In the genomic region with DNA sequence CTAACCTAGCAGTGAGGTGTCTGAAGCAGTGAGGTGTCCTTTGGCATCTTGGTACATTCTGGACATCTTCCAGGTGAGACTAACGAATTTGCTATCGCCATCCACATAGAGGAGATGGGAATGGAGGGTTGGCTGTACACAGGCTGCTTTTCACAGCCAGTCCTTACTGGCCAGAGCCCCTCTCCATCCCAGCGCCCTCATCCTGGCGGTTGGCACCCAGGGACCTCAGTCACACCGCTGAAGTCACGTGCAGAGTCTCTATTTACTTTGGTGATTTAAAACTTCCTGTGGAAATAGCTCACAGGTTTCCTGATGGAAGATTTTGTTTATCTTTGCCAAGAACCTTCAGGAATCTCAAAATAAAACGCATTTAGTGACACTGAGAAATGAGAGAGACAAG, we compare ENCODE assay signal across 20 mouse cellular contexts.
A peak's percentile ranks its signal among the peaks of the same experiment; 100 is the strongest.
DNase-seq lines count a peak whose midpoint lies in the region; ATAC-seq and TF ChIP-seq lines count a peak whose summit lies in the region.
"Had no signal": no experiment of that assay in that cellular context is flagged by ENCODE, and none has a peak within 500 bp of the region (broad histone marks: within the 10 kb centered on the region; RNA-seq: fewer than 3 reads in every experiment).

No protein-coding gene starts in this region.

- H3K36me3 ChIP-seq in kidney, embryonic 14.5 days (ENCODE audit: control insufficient read depth, insufficient read depth, low read length) = no peaks in the 10 kb centered on the region
- no peaks in the 10 kb centered on the region for H3K36me3 ChIP-seq in forebrain, embryonic 14.5 days (ENCODE audit: control insufficient read depth, insufficient read depth, low read length)
- H3K36me3 ChIP-seq: embryonic facial prominence, embryonic 12.5 days; hindbrain, embryonic 15.5 days; midbrain, embryonic 12.5 days had no signal

- no peak overlapping the region for H3K4me2 ChIP-seq in kidney, embryonic 14.5 days (replicated peaks; ENCODE audit: low read depth, low read length)
- H3K4me2 ChIP-seq in forebrain, embryonic 14.5 days (ENCODE audit: low read length) = no peak overlapping the region
- H3K4me2 ChIP-seq: embryonic facial prominence, embryonic 12.5 days; heart, embryonic 13.5 days; hindbrain, embryonic 15.5 days; liver, embryonic 11.5 days; midbrain, embryonic 12.5 days had no signal

- no peak overlapping the region for H3K9ac ChIP-seq in kidney, embryonic 14.5 days (ENCODE audit: low read depth, low read length)
- no peak overlapping the region for H3K9ac ChIP-seq in forebrain, embryonic 14.5 days (ENCODE audit: low read length)
- H3K9ac ChIP-seq: embryonic facial prominence, embryonic 12.5 days; heart, embryonic 13.5 days; hindbrain, embryonic 15.5 days; midbrain, embryonic 12.5 days had no signal

- no peak for DNase-seq in gastrocnemius, adult 2 months
- no peak for DNase-seq in gastrocnemius, postnatal 25 days
- peak; percentile 47 for DNase-seq in kidney, adult 9 months
- no peak for DNase-seq in left cerebral cortex, adult 2 months (ENCODE audit: extremely low spot score in 1 of 2, low spot score in 2 of 2)
- no peak for DNase-seq in left cerebral cortex, adult 11 months (ENCODE audit: low spot score)
- no peak for DNase-seq in forebrain, embryonic 14.5 days (ENCODE audit: low spot score)
- DNase-seq: cerebellum, adult 18-20 months; cerebellum, postnatal 14 days; right cerebral cortex, postnatal 14 days; thymus, adult 2 months; thymus, postnatal 4 days had no signal

- 45% methylated on average over 7 of the region's 7 CpGs for WGBS in kidney, embryonic 14.5 days
- WGBS in forebrain, embryonic 14.5 days = 79% methylated on average over 7 of the region's 7 CpGs

- H3K4me3 ChIP-seq in gastrocnemius, adult 2 months = no peak overlapping the region
- no peak overlapping the region for H3K4me3 ChIP-seq in kidney, embryonic 14.5 days (ENCODE audit: low read length)
- 0 out of 2 replicates have a peak overlapping the region, but pooled peaks have one; percentile 11 for H3K4me3 ChIP-seq in left cerebral cortex, adult 2 months
- H3K4me3 ChIP-seq in cortical plate, adult 2 months (ENCODE audit: insufficient read depth, low read length) = no peak overlapping the region
- H3K4me3 ChIP-seq in forebrain, embryonic 14.5 days (ENCODE audit: low read depth, low read length) = no peak overlapping the region
- H3K4me3 ChIP-seq: embryonic facial prominence, embryonic 12.5 days; heart, embryonic 13.5 days; hindbrain, embryonic 15.5 days; midbrain, embryonic 12.5 days had no signal

- intact Hi-C loops in gastrocnemius, adult 2 months (cut with DNase I) = no loop called here
- intact Hi-C loops in left cerebral cortex, adult 2 months (cut with DNase I) = no loop called here

- no peaks in the 10 kb centered on the region for H3K9me3 ChIP-seq in kidney, embryonic 14.5 days (ENCODE audit: control insufficient read depth, low read length)
- H3K9me3 ChIP-seq in forebrain, embryonic 14.5 days (replicated peaks; ENCODE audit: control insufficient read depth, low read length) = no peaks in the 10 kb centered on the region
- H3K9me3 ChIP-seq: embryonic facial prominence, embryonic 12.5 days; heart, embryonic 13.5 days; hindbrain, embryonic 15.5 days; midbrain, embryonic 12.5 days had no signal

- TF ChIP-seq CTCF in gastrocnemius, adult 2 months (IDR thresholded peaks at IDR 0.05) = no peak
- TF ChIP-seq CTCF in left cerebral cortex, adult 2 months (IDR thresholded peaks at IDR 0.05) = no peak
- no peak for TF ChIP-seq CTCF in cortical plate, adult 2 months (IDR thresholded peaks at IDR 0.05; ENCODE audit: extremely low read depth, insufficient read depth, low read length)

- H3K27me3 ChIP-seq in kidney, embryonic 14.5 days (ENCODE audit: control insufficient read depth, insufficient read depth, low read length) = no peaks in the 10 kb centered on the region
- no peaks in the 10 kb centered on the region for H3K27me3 ChIP-seq in forebrain, embryonic 14.5 days (replicated peaks; ENCODE audit: control insufficient read depth, insufficient read depth, low read length)
- H3K27me3 ChIP-seq: embryonic facial prominence, embryonic 12.5 days; heart, embryonic 13.5 days; hindbrain, embryonic 15.5 days; midbrain, embryonic 12.5 days had no signal

- TF ChIP-seq POLR2A in cortical plate, adult 2 months (IDR thresholded peaks at IDR 0.05; ENCODE audit: extremely low read depth, insufficient read depth, low read length) = no peak

- no peak for ATAC-seq in kidney, embryonic 14.5 days (ENCODE audit: low FRiP score, low TSS enrichment)
- ATAC-seq in forebrain, embryonic 14.5 days = no peak
- ATAC-seq: CD4-positive, CD25-positive, alpha-beta regulatory T cell, adult 4 months had no signal

- H3K4me1 ChIP-seq in kidney, embryonic 14.5 days (ENCODE audit: control insufficient read depth, insufficient read depth, low read length) = peaks cover 13% of the 10 kb centered on the region
- H3K4me1 ChIP-seq in cortical plate, adult 2 months (ENCODE audit: control insufficient read depth, insufficient read depth, low read length) = no peaks in the 10 kb centered on the region; the same call in 1 of the 2 replicates
- H3K4me1 ChIP-seq in forebrain, embryonic 14.5 days (ENCODE audit: control insufficient read depth, insufficient read depth, low read length) = peaks cover 3% of the 10 kb centered on the region; the same call in 1 of the 2 replicates

- peak overlapping the region; percentile 72 for H3K27ac ChIP-seq in gastrocnemius, adult 2 months
- H3K27ac ChIP-seq in kidney, embryonic 14.5 days (ENCODE audit: low read depth, low read length) = no peak overlapping the region
- peak overlapping the region; percentile 70 for H3K27ac ChIP-seq in left cerebral cortex, adult 2 months
- peak overlapping the region; percentile 92 for H3K27ac ChIP-seq in cortical plate, adult 2 months (ENCODE audit: insufficient read depth, low read length)
- no peak overlapping the region for H3K27ac ChIP-seq in forebrain, embryonic 14.5 days (ENCODE audit: low read depth, low read length)
- H3K27ac ChIP-seq: embryonic facial prominence, embryonic 12.5 days; heart, embryonic 13.5 days; hindbrain, embryonic 15.5 days; midbrain, embryonic 12.5 days; stomach, postnatal 0 days had no signal

Comparison
In these comparisons a context has a peak if more than half of its experiments do, and no peak if none do; other contexts are left out.
1. H3K27ac ChIP-seq: peak in gastrocnemius, adult 2 months (single experiment), left cerebral cortex, adult 2 months (single experiment) and cortical plate, adult 2 months (single experiment); none in kidney, embryonic 14.5 days (single experiment) and forebrain, embryonic 14.5 days (single experiment).